Mouse (Mus musculus): Measurements from ENCODE around the gene Olfr93. TPM values are rescaled to one million over a fixed set of nuclear protein-coding genes. Genes with fewer than 3 reads are reported as not detected.

The Olfr93 gene
- polyA plus RNA-seq, 1 experiment from 2014 or later, result not detected

GRCm38 (mm10) chr17:37098178-37098577 lies 63.1 kb downstream of the Olfr93 start, which contains the start of gene Olfr91:
Gene Olfr91 (minus strand): TSS chr17:37098278.
- no peak for ATAC-seq (ENCODE audit: low FRiP score, low read depth)
- H3K9ac ChIP-seq (replicated peaks), result no peak within 1 kb of the TSS
- no peaks in the 10 kb centered on the region for H3K9me3 ChIP-seq
- H3K27ac ChIP-seq (replicated peaks), result no peak within 1 kb of the TSS
- H3K4me2 ChIP-seq (replicated peaks), result no peak within 1 kb of the TSS
- H3K36me3 ChIP-seq, result no peaks in the 10 kb centered on the region
- no peaks in the 10 kb centered on the region for H3K27me3 ChIP-seq
- no peaks in the 10 kb centered on the region for H3K4me1 ChIP-seq
- 82% methylated on average over 1 of the region's 1 CpGs for WGBS
- no peak within 1 kb of the TSS for H3K4me3 ChIP-seq

DNA sequence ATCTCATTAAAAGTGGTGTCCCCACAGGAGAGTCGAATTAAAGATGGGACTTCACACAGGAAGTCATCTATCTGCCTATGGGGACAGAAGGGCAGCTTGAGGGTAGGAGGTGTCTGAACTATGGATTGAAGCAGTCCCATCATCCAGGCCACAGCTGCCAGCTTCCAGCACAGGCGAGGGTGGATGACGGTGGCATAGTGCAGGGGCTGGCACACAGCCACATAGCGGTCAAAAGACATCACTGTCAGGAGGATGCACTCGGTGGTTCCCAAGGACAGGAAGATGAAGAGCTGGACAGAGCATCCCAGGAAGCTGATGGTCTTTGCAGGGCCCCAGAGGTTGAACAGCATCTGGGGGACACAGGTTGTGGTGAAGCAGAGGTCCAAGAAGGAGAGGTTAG lies 68.0 kb downstream of the Olfr93 start:
- no peak for ATAC-seq (ENCODE audit: low FRiP score, low read depth)
- Histone ChIP-seq H3K36me3 (no peaks in the 10 kb centered on the region), H3K27ac (replicated peaks) (no peak overlapping the region), H3K9me3 (no peaks in the 10 kb centered on the region), H3K4me3 (no peak overlapping the region), H3K4me2 (replicated peaks) (no peak overlapping the region), H3K4me1 (no peaks in the 10 kb centered on the region), H3K9ac (replicated peaks) (no peak overlapping the region), H3K27me3 (no peaks in the 10 kb centered on the region)
- WGBS, result 83% methylated on average over 5 of the region's 5 CpGs

- Histone ChIP-seq H3K4me2 (replicated peaks) (no peak overlapping the region), H3K9me3 (no peaks in the 10 kb centered on the region), H3K27me3 (no peaks in the 10 kb centered on the region), H3K27ac (replicated peaks) (no peak overlapping the region), H3K36me3 (no peaks in the 10 kb centered on the region), H3K4me3 (no peak overlapping the region), H3K4me1 (no peaks in the 10 kb centered on the region), H3K9ac (replicated peaks) (no peak overlapping the region)
- 70% methylated on average over 1 of the region's 1 CpGs for WGBS
- ATAC-seq (ENCODE audit: low FRiP score, low read depth), result no peak
Measured at GRCm38 (mm10) chr17:37092198-37092597, 69.1 kb downstream of the Olfr93 start.

Other genes starting within 250 kb of the Olfr93 start
- gene Rnf39, start 218.6 kb downstream of the Olfr93 start, polyA plus RNA-seq (2016; fragmentation: Nextera tagmentation; extraction: Ambion mirVana), result 0.63 TPM in 2 replicates
- 143 and 153 TPM in 2 replicates for gene Ppp1r11, start 209.8 kb downstream of the Olfr93 start, polyA plus RNA-seq (2016; fragmentation: Nextera tagmentation; extraction: Ambion mirVana)
- gene Znrd1, start 202.9 kb downstream of the Olfr93 start, polyA plus RNA-seq (2016; fragmentation: Nextera tagmentation; extraction: Ambion mirVana), result 75.9 and 78.4 TPM in 2 replicates
- 7.3 and 7.6 TPM in 2 replicates for gene Znrd1as, start 202.9 kb downstream of the Olfr93 start, polyA plus RNA-seq (2016; fragmentation: Nextera tagmentation; extraction: Ambion mirVana)
- 0.28 and 0.37 TPM in 2 replicates for gene 2410137M14Rik, start 180.3 kb downstream of the Olfr93 start, polyA plus RNA-seq (2016; fragmentation: Nextera tagmentation; extraction: Ambion mirVana)
- gene H2-M5, start 172.0 kb downstream of the Olfr93 start, polyA plus RNA-seq (2016; fragmentation: Nextera tagmentation; extraction: Ambion mirVana), result 2.4 and 2.9 TPM in 2 replicates
- 175 and 190 TPM in 2 replicates for gene Zfp57, start 160.3 kb downstream of the Olfr93 start, polyA plus RNA-seq (2016; fragmentation: Nextera tagmentation; extraction: Ambion mirVana)
- gene Mog, start 138.1 kb downstream of the Olfr93 start, polyA plus RNA-seq (2016; fragmentation: Nextera tagmentation; extraction: Ambion mirVana), result 0.68 and 0.96 TPM in 2 replicates
- gene Gabbr1, start 115.5 kb downstream of the Olfr93 start, polyA plus RNA-seq (2016; fragmentation: Nextera tagmentation; extraction: Ambion mirVana), result 33.4 and 35.9 TPM in 2 replicates
- 0.14 TPM in 1 of 2 replicates, not detected in the other for gene Olfr90, start 73.0 kb downstream of the Olfr93 start, polyA plus RNA-seq (2016; fragmentation: Nextera tagmentation; extraction: Ambion mirVana)
- not detected in 2 replicates for gene Olfr91, start 63.2 kb downstream of the Olfr93 start, polyA plus RNA-seq (2016; fragmentation: Nextera tagmentation; extraction: Ambion mirVana)
- not detected in 2 replicates for gene Olfr92, start 41.4 kb downstream of the Olfr93 start, polyA plus RNA-seq (2016; fragmentation: Nextera tagmentation; extraction: Ambion mirVana)
- not detected in 2 replicates for gene Ubd, start 32.4 kb upstream of the Olfr93 start, polyA plus RNA-seq (2016; fragmentation: Nextera tagmentation; extraction: Ambion mirVana)
- not detected in 2 replicates for gene Olfr94, start 39.5 kb upstream of the Olfr93 start, polyA plus RNA-seq (2016; fragmentation: Nextera tagmentation; extraction: Ambion mirVana)
- gene Olfr95, start 51.6 kb upstream of the Olfr93 start, polyA plus RNA-seq (2016; fragmentation: Nextera tagmentation; extraction: Ambion mirVana), result not detected in 2 replicates
- not detected in 2 replicates for gene Olfr96, start 58.7 kb upstream of the Olfr93 start, polyA plus RNA-seq (2016; fragmentation: Nextera tagmentation; extraction: Ambion mirVana)
- not detected in 2 replicates for gene Olfr97, start 75.8 kb upstream of the Olfr93 start, polyA plus RNA-seq (2016; fragmentation: Nextera tagmentation; extraction: Ambion mirVana)
- not detected in 2 replicates for gene Olfr98, start 102.3 kb upstream of the Olfr93 start, polyA plus RNA-seq (2016; fragmentation: Nextera tagmentation; extraction: Ambion mirVana)
- 0.99 and 1.6 TPM in 2 replicates for gene H2-M3, start 108.7 kb upstream of the Olfr93 start, polyA plus RNA-seq (2016; fragmentation: Nextera tagmentation; extraction: Ambion mirVana)
- not detected in 2 replicates for gene Olfr99, start 122.0 kb upstream of the Olfr93 start, polyA plus RNA-seq (2016; fragmentation: Nextera tagmentation; extraction: Ambion mirVana)
- not detected in 2 replicates for gene Olfr101, start 142.8 kb upstream of the Olfr93 start, polyA plus RNA-seq (2016; fragmentation: Nextera tagmentation; extraction: Ambion mirVana)
- not detected in 2 replicates for gene Olfr102, start 155.6 kb upstream of the Olfr93 start, polyA plus RNA-seq (2016; fragmentation: Nextera tagmentation; extraction: Ambion mirVana)
- not detected in 2 replicates for gene Olfr103, start 178.2 kb upstream of the Olfr93 start, polyA plus RNA-seq (2016; fragmentation: Nextera tagmentation; extraction: Ambion mirVana)
- gene Olfr104-ps, start 198.1 kb upstream of the Olfr93 start, polyA plus RNA-seq (2016; fragmentation: Nextera tagmentation; extraction: Ambion mirVana), result not detected in 2 replicates
- gene Olfr105-ps, start 217.5 kb upstream of the Olfr93 start, polyA plus RNA-seq (2016; fragmentation: Nextera tagmentation; extraction: Ambion mirVana), result not detected in 2 replicates
- not detected in 2 replicates for gene Olfr106-ps, start 228.9 kb upstream of the Olfr93 start, polyA plus RNA-seq (2016; fragmentation: Nextera tagmentation; extraction: Ambion mirVana)
- not detected in 2 replicates for gene Olfr107, start 237.7 kb upstream of the Olfr93 start, polyA plus RNA-seq (2016; fragmentation: Nextera tagmentation; extraction: Ambion mirVana)